Mouse (Mus musculus): Measurements from ENCODE around the gene Phtf1. TPM values are rescaled to one million over a fixed set of nuclear protein-coding genes. Genes with fewer than 3 reads are reported as not detected.
A peak's percentile ranks its signal among the peaks of the same experiment; 100 is the strongest.

The Phtf1 gene
- polyA plus RNA-seq (2015; fragmentation: Nextera tagmentation; extraction: Ambion mirVana) = 38.9 and 43.8 TPM in 2 replicates

DNA sequence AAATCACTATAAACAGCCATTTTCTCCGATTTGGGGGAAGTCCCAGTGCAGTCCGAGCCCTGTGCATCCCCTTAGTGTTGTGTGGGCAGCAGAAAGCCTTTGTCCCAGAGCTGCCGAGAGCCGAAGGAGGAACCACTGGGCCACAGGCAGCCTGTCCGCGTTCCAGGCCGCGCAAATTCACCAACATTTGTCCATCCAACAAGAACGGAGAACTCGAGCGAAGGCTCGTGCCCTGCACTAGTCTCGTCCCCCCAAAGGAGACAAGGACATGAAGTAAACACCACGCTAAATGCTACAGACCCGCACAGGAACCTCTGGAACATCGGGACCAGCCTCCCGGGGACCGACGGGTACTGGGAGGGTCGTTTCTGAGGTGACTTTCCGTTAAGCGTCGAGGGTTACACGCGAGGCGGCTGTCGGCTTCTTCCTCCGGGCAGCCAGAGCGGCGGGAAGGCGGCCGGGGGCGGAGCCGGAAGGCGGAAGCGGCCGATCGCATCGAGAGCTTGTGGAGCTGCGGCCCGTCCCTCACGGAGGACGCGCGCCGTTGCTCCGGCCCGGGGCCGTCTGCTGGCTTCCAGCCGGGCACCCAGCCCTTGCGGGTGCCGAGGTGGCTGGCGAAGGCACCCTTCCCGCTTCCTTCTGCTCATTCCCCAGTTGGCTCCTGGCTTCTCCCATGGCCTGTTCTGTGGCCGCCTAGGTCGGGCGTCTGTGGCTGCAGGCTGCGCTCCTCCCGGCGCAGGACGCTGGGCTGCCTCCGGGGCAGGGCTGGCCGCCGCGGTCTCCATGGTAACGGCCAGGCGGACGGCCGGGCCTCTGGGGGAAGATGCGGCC lies at the start of gene Phtf1:
Gene Phtf1, plus strand, starts transcription at position 250 of the 831 bp plus-strand sequence.
- DNase-seq (ENCODE audit: low spot score) = peak; percentile 86

DNA sequence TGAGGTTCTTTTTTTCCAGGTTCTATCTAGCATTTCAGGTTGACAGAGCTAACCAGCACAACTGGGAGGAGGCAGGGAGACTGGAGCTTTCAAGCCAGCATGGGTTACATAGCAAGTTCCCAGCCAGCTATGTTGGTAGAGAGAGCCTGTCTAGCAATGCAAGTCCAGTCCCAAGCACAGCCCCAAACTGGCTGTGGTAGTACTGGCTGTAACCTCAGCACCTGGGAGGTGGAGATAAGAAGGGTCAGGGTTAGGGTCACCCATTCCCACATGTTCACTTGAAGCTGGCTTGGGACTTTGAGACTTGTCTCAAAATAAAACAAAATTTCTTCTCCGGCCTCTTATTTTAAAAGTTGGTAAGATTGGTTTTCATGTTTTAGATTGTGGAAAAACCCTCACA lies 47.8 kb upstream of the Phtf1 start:
- DNase-seq (ENCODE audit: low spot score) = no peak

DNA sequence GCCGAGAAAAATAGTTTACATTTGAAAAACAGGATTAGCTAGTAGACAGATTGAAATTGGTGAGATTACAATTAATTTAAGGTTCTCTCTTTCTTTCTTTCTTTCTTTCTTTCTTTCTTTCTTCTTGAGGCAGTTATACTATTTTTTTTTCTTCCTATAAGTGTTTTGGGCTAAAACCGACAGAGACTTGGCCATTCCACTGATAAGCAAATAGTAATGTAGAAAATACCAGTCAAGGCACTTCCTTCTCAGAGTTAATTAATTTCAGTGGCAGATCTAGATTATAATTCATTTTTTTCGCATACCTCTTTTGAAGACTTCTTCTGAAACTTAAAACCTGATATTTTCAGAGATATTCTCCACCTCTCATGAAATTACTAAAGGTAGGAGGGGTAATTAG lies 42.6 kb upstream of the Phtf1 start:
- DNase-seq (ENCODE audit: low spot score) = no peak

DNA sequence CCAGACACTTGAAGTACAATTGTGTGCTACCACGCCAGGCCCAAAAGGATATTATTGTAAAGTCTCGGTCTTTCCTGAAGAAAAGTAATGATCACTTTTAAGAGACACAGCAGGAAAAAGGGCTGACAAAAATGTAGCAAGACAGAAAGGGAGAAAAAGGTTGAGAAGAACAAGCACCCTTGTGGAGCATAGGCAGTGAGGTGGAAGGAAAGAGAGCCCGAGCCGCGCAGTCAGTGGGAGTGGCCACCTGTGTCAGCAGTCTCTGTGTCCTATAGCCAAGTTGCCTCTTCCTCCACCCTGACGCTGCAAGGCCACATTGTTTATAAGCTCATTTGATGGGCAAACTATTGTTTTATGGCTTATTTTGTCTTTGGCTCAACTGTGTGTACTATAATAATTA lies 40.4 kb upstream of the Phtf1 start:
- peak; percentile 23 for DNase-seq (ENCODE audit: low spot score)

DNA sequence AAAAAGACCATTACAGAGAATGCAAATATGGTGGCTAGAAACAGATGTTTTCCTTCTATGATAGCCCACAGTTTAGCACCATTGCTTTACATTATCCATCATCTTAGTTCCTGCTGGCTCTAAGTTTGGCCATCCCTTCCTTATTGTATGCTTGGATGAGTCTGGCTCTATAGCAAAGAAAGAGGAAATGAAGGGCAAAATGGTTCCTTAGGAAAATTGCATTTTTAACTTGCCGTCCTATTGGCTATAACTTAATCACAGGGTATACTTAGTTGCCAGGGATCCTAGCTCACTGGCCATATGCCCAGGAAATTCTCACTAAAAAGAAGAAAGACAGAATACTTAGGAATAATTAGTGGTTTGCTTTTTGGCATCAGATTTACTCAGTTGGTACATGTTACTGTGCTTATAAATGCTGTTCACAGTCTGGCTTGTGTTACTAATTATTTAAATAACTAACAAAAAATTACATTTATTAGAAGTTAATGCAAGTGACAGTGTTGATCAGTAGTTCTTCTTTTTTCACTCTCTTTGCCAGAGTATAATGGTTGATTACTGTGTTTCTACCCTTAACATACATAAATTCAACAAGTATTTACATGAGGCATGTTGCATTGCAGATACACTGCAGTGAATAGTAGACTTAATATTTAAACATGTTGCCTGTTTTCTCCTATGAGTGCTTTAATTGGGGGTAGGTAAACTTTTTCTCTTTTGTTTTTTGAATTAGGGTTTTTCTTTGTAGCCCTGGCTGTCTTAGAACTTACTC lies 22.9 kb upstream of the Phtf1 start:
- no peak for DNase-seq (ENCODE audit: low spot score)

DNA sequence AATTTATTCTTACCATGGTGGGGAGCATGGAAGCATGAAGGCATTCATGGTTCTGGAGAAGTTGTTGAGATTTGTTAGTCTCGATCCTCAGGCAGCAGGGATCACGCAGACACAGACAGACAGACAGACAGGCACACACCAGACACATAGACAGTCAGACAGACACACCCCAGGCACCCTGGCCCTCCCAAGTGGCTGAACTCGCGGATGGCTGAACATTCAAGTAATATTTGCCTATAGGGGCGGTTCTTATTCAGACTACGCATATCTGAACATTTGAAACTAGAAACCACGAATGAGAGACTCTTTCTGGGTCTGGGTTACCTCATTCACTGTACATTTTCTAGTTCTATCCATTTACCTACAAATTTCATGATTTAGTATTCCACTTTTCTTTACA lies 19.2 kb upstream of the Phtf1 start:
- no peak for DNase-seq (ENCODE audit: low spot score)

DNA sequence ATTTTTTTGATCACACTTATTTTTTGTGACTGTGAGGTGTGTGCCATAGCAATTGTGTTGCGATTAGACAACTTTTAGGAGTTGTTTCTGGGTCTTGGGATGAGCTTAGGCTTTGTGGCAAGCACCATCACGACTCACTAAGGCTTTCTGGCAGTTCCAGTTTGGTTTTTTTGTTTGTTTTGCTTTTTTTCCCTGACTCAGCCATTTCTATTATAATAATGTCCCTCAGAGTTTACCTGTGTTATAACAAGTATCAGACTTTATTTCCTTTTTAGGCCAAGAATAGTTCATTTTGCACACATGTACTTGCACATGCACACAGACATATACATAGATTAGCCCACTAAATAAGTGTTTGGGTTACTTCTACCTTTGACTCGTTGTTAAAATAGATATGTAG lies 7.3 kb upstream of the Phtf1 start:
- no peak for DNase-seq (ENCODE audit: low spot score)

DNA sequence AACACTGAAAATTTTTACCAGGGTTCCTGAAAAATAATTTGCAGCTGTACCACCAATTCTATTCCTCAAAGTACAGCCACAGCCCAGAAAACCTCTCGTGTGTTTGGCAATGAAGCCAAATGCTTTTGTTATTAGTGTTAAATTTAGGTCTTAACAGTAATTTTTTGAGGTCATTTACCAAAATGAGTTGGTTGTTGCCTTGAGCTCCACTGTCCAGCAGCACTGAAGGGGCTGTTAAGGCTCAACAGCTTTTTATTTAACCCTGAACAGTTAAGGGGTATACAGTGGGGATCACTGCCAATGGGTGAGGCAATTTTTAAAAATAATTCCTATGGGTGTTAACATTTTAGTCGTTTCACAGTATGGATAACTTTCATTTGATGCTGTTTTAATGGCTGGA lies 679 bp upstream of the Phtf1 start:
- no peak for DNase-seq (ENCODE audit: low spot score)

DNA sequence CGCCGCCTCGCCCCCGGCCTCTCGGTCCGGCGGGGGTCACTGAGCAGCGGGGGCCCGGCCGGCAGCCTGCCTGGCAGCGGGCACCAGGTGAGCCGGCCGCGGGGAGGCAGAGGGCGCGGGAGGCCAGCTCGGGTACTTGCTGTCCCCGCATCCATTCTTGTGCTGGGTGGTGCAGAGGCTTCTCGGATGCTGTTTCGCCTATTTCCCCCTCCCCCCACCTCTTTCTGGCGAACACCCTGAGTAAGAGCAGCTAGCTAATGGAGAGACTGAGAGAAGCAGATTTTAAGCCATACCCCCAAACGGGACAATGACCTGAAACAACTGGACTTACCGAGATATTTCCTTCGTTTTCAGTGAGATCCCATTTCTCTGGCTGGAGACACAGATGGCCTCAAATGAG lies 791 bp downstream of the Phtf1 start:
- peak; percentile 45 for DNase-seq (ENCODE audit: low spot score)

DNA sequence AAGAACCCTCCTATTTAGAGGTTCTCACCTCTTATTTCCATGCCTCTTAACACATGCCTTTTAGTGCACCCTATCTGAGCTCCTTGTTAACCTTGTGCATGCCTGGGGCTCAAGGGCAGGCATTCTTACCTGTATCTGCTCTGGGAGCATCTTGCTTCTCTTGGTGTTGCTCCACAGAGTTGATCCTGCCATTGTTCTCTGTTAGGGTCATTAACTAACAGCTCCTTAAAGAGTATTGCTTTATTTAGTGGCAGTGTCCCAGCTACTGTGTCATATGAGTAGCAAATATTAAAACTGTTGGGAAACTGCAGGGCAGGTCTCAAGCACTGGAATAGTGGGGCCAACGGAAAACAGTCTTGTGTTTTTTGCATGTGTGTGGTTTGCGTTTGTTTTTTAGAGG lies 3.2 kb downstream of the Phtf1 start:
- DNase-seq (ENCODE audit: low spot score) = no peak

DNA sequence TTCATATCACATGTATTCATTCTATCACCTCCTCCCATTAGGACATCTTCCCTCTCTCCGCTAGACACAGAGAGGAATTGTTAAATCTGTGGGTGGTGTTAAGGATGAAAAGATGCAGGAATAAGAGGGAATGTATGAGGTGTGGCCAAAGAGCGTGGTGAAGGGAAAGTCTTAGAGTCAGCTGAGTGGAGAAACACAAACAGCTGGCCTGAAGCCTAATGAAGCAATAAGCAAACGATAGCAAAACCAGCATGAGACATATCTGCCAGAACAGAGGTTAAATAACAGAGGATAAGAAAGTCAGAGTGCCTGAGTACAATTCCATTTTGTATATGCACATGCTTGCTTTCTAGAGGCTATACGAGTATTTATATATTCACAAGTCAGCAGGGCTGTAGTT lies 16.6 kb downstream of the Phtf1 start:
- DNase-seq (ENCODE audit: low spot score) = no peak

DNA sequence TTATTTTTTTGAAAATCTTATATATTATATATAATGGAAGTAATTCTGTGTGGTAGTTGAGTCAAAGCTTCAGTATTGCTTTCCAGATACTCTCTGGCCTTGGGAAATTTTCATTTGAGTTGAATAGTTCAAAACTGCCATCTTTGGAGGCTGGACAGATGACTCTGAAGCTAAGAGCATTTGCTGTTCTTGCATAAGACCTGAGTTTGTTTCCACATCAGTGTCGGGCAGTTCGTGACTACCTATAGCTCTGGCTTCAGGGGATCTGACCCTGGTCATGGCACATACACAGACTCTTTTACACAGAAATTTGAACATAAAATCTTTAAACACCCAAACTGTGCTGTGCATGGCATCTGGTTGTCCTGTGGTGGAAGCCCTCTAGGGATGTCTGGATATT lies 17.3 kb downstream of the Phtf1 start:
- no peak for DNase-seq (ENCODE audit: low spot score)

DNA sequence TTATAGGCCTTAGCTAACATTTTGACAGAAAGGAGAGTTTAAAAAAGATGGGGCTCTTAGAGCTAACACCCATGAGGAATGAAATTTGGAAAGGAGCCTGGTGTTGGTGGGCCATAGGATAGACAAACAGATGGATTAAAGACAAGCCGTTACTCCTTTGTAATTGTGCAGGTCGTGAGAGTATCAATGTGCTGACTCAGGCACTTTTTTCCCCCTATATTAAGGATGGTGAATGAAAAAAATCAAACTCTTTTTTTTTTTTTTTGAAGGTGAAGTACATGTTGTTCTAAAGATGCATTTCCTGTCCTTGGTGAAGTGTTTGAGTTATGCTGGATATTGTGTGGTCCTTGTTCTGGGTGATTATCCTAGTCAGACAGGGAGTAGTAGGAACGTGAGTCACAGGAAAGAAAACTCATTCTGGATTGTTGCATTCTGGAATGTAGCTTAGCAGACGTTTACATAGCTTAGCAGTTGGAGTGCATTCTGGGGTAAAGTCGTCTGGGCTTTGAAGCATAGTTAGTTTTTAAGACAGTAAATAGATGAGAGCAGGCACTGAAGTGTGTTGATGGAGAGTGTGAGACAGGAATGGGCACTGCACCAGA lies 20.0 kb downstream of the Phtf1 start:
- DNase-seq (ENCODE audit: low spot score) = no peak

DNA sequence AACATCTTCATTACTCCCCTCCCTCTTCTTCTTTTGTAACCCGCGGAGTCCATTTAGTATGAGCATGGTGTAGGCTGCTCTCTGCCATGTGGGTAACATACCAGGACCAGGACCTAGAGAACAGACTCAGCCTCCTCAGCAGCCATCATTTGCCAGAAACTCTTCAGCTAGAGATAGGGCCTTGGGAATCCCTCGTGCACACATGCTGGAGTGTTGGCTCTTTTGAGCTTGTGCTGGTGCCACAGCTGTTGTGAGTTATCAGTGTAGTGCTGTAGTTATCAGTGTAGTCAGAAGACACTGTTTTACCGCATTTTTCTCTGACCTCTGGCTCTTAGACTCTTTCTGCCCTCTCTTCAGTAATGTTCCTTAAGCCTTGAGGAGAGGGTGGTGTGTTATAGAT lies 21.4 kb downstream of the Phtf1 start:
- DNase-seq (ENCODE audit: low spot score) = no peak

DNA sequence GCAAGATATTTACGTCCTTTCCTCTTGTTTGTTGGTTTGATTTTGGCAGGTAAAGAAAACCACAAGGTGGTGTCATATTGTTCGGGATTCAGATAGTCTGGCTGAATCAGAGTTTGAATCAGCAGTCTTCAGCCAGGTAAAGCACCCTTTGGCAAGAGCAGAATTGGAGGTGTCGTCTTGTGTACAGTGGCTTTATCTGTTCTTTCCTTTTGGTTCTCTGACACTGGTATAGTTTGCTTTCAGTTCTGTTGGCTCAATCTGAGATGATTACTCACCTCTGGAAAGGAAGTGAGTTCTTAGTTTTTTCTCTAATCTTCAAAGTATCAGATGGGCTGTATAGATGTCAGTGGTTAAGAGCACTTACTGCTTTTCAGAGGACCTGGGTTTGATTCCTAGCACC lies 23.4 kb downstream of the Phtf1 start:
- no peak for DNase-seq (ENCODE audit: low spot score)

DNA sequence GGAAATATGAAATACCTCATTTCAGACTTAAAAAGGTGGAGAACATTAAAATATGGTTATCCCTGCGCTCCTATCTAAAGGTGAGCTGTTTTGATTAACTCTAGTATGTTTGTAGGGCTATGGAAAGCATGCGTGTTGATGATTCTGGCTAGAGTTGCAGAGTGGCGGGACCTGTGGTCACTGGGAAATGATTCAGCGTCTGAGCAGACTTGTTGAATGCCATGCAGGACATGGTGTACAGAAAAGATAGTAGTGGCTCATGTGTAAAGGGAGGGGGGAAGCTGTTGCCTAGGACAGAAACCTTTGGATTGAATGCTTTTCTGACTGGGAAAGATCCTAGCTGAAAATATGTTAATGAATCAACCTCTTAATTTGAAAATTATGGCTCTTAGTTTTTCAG lies 30.8 kb downstream of the Phtf1 start:
- no peak for DNase-seq (ENCODE audit: low spot score)

DNA sequence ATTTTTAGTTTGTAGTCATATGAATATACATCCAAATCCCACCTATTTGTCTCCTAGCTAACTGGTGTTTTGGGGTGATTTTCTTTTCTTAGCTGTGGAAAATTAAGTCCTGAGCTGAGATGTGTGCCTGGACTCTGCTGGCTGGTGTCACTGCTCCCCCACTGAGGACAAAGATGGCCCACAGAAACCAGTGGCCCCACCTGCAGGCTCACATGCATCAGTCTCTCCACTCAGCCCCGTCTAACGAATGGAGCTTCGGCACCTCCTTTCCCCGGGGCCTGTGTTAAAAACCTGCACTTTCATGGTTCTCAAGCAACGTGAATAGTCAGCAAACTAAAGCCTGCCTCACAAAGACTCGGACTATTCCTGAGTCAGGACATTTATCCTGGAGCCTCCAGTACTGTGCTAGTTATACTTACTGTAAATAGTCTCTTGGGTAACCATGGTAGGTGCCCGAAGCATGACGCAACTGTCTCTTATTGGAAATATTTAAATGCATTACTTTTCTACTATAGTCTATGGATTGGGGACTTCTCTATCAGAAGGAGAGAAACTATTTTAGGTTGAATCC lies 39.1 kb downstream of the Phtf1 start:
- DNase-seq (ENCODE audit: low spot score) = no peak

DNA sequence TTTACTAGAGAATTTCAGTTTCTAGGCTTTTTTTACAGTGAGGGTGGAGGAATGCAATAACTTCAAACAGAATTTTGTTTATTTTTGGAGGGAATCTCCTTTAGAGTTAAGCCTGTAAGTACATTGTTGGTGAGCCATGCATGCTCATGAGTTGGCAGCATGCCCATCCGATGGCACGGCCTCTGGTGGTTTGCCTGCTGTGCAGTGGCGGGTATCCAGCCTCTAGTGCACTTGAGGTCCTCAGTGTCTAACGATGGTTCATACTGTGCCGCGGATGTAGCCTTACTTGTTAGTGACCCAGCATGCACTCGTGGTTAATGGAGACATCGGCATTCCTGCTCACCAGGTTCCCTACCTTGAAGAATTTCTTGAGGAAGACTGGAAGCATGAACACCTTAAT lies 39.6 kb downstream of the Phtf1 start:
- no peak for DNase-seq (ENCODE audit: low spot score)

DNA sequence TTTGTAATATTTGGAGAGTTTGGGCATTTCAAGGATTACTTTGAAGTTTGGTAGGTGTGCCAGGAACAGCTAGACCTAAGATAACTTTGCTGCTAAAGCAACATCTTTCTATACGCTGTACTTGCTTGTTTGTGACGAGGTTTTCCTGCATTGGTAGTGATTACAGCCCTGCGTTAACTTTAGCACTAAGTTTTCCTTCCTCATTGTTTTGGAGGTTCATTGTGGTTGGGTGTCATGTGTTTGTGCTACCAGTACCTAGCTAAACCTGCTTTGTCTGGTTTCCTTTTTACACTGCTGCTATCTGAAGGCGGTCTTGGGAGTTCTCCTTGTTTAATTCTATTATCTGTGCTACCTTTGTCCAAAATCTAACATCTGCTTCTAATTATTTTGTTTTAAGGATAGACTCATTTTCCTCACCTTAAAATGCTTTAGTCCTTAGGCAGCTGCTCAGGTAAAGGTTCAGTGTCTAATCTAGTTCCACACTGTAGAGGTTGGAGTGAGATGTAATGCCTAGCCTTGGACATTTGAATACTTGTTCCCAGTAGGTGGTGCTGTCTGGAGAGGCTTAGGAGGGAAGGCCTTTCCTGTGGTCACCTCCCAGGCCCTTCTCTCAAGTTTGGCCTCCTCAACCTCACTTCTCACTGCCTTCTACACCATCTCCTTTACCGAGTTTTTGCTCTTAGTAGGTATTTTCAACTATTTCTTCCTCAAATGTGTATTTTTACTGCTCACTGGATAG lies 42.2 kb downstream of the Phtf1 start:
- no peak for DNase-seq (ENCODE audit: low spot score)

DNA sequence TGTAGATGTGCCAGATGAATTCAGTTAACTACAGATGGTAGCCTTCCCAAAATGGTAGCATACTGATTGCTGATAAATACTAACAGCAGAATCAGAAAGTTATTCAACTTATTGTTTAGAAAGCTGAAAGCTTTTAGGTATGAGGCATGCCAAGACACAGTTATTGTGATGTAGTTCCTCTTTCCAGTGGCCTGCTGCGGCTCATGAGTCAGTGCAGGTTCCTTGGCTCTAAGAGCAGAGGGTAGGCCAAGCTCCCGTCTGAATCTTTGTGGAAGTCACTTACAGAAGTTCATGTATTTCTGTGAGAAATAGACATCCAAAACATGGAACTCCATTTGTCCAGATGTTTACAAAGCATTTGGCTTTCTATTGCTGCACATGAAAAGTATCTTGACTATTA lies 44.1 kb downstream of the Phtf1 start:
- DNase-seq (ENCODE audit: low spot score) = no peak

DNA sequence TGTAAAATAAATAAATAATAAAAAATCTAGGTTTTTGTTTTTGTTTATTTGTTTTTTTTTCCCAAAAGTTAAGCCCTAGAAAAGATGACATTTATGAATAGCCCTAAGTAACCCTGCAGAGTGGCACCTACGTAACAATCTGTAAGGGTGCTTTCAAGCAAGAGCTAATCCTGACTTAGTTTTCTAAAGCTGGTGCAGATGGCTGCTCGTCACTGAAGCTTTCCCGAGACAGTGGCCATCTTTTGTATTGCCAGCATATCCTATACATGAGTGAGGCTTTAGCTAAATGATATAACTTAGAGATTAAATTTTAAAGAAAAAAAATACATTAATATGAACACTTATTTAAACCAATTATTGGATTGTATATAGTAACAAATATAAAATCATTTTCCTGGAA lies 50.0 kb downstream of the Phtf1 start:
- DNase-seq (ENCODE audit: low spot score) = no peak
